Mouse (Mus musculus) stomach, postnatal 0 days (tissue): Measurements from ENCODE around the gene Cdh20.

Source experiments
- CTCF ChIP-seq: IDR thresholded peaks from 2 replicates; pipeline ENCODE4 v1.5.1; 2016; ENCODE audit warnings: antibody characterized with exemption, low read depth, mild to moderate bottlenecking, moderate library complexity
- EP300 ChIP-seq: optimal IDR thresholded peaks from 2 replicates; pipeline ENCODE3; 2016; ENCODE audit warnings: antibody characterized with exemption

DNA sequence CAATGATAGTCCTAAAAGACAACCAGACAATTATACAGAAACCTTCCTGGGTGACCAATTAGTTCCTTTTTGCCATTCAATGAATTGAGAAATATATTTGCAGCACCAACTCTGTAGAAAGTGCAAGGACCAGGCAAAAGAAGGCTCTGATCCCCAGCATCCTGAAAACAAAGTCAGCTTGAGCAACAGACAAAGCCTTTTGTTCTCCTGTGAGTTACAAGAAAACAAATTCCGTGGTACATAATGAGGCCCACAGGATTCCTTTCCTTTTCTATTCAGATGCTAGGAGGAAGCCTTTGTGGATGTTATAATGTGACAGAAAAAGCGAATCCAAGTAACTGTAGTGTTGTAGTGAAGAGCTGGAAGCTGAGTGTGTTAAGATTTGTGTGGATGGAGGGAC is 244.3 kb downstream of the Cdh20 start:
- TF ChIP-seq CTCF (no peak), EP300 (no peak)
